Mouse (Mus musculus) midbrain, embryonic 11.5 days (tissue): Measurements from ENCODE around the gene Arhgap44. TPM values are rescaled to one million over a fixed set of nuclear protein-coding genes. Genes with fewer than 3 reads are reported as not detected.

Experiments used
- ATAC-seq: fragments of 200-750 bp; cut with Nextera tagmentation; 2 replicates; pipeline ENCODE4 v1.8.0; 2017; ENCODE audit warnings: moderate TSS enrichment, moderate library complexity; ENCODE audit not compliant: low FRiP score
- DNase-seq: peaks from one replicate; pipeline ENCODE4 v3.0.0; 2015; ENCODE audit warnings: low spot score; ENCODE audit errors: missing footprints
- H3K27ac ChIP-seq: fragments of 300-500 bp; sonication (generic); 2 replicates; pipeline ENCODE4 v1.5.1; 2014; ENCODE audit warnings: low read depth, low read length
- H3K27me3 ChIP-seq: fragments of 300-500 bp; sonication (generic); 2 replicates; pipeline ENCODE4 v1.6.1; 2014; ENCODE audit warnings: mild to moderate bottlenecking, low read length, moderate library complexity, mixed read lengths; ENCODE audit not compliant: control insufficient read depth, insufficient read depth
- H3K36me3 ChIP-seq: fragments of 300-500 bp; sonication (generic); 2 replicates; pipeline ENCODE4 v1.6.1; 2014; ENCODE audit warnings: mild to moderate bottlenecking, low read length, moderate library complexity, mixed read lengths; ENCODE audit not compliant: control insufficient read depth, insufficient read depth
- H3K4me1 ChIP-seq: fragments of 300-500 bp; sonication (generic); 2 replicates; pipeline ENCODE4 v1.6.1; 2014; ENCODE audit warnings: low read length; ENCODE audit not compliant: control insufficient read depth, insufficient read depth
- H3K4me2 ChIP-seq: fragments of 300-500 bp; sonication (generic); 2 replicates; pipeline ENCODE4 v1.6.1; 2014; ENCODE audit warnings: mild to moderate bottlenecking, moderate library complexity
- H3K4me3 ChIP-seq: fragments of 300-500 bp; sonication (generic); 2 replicates; pipeline ENCODE4 v1.5.1; 2014; ENCODE audit warnings: low read depth, low read length
- H3K9ac ChIP-seq: fragments of 300-500 bp; sonication (generic); 2 replicates; pipeline ENCODE4 v1.6.1; 2014; ENCODE audit warnings: low read length
- H3K9me3 ChIP-seq: fragments of 300-500 bp; sonication (generic); 2 replicates; pipeline ENCODE4 v1.6.1; 2016; ENCODE audit warnings: low read length; ENCODE audit not compliant: control insufficient read depth
- WGBS: fragments of 180-500 bp; shearing (Covaris S2); extraction: QIAGEN DNeasy Blood & Tissue Kit; methylation state at CpG from one replicate; pipeline ENCODE4 v1.1.7; 2014; 5-methylcytosine and 5-hydroxymethylcytosine counted together
- polyA plus RNA-seq: library from polyadenylated mRNA; unstranded; fragments of >200 nt; fragmentation: Nextera tagmentation; extraction: Ambion mirVana; gene quantifications from 2 replicates; pipeline ENCODE4 v1.2.1, GENCODE M21; 2014

Gene Arhgap44
- polyA plus RNA-seq, 1 experiment from 2014 or later, result 4.9 TPM

DNA sequence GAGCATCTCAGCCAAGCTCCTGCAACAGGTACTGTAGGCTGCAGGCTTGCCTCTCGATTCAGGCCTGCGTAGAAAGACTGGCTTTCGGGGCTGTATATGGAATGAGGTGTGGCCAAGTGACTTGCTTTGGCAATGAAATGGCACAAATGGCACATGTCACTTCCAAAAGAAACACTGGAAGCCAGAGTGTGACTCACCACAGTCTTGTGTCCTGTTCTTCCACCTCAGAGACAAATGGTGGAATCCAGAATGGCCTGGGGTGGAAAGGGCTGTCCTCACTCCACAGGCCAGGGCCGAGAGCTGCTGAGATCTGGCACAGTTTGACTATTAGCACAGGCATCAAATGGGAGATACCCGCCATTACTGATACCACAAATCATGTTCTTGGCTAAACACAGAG, 9.8 kb downstream of the Arhgap44 start:
- no peaks in the 10 kb centered on the region for H3K4me1 ChIP-seq

DNA sequence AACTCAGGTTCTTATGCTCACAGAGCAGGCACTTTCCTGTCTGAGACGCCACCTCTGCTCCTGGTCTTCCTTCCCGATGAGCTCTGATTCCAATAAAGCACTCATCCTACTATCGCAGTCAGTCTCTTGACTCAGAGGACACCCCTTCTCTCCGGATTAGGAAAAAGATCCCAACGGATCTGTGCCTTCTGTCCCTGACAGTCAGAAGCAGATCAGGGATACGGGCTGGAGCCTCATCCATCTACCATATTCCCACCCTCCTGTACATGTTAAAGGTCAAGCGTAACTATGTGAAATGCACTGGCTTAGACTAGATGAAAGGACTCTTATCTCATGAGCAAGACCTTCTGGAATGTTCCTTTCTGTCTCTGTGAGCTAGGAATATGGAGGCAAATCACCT, 14.3 kb downstream of the Arhgap44 start:
- Histone ChIP-seq H3K4me2 (no peak overlapping the region), H3K4me1 (no peaks in the 10 kb centered on the region), H3K27me3 (no peaks in the 10 kb centered on the region), H3K9me3 (no peaks in the 10 kb centered on the region), H3K36me3 (no peaks in the 10 kb centered on the region), H3K4me3 (no peak overlapping the region), H3K9ac (no peak overlapping the region), H3K27ac (no peak overlapping the region)
- DNase-seq (no peak), ATAC-seq (no peak)
- WGBS, result 90% methylated on average over 7 of the region's 7 CpGs

More for the DNA sequence above, 9.8 kb downstream of the Arhgap44 start:
- Histone ChIP-seq H3K9ac (no peak overlapping the region), H3K4me2 (no peak overlapping the region), H3K36me3 (no peaks in the 10 kb centered on the region), H3K27ac (no peak overlapping the region), H3K9me3 (no peaks in the 10 kb centered on the region), H3K27me3 (no peaks in the 10 kb centered on the region), H3K4me3 (no peak overlapping the region)
- WGBS, result 91% methylated on average over 5 of the region's 5 CpGs
- DNase-seq (no peak), ATAC-seq (no peak)

DNA sequence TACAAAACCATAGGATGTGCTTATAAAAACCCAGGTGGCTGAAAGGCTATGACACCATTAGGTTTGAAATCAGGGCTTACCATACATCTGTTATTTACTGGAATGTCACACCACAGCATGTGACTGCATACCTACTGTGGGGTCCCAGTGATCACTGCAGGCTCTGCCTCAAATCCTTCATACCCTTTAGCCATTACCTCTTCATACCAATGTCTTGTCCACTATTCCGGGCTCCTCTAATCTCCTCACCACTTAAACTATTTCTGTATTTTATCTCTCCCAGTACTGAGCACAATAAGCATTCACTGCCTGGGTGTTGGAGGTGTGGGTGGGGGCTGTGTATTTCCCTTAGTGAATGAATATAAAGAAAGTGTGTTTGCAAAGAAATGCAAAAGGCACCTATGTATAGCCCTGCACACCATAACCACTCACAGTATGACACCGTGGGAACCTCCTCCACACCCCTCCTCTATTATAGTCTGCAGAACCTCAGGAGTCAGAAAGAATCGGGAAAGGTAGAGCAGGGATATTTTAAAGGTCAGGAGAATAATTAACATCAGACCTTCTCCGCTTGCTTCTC, 19.8 kb downstream of the Arhgap44 start:
- ATAC-seq (no peak), DNase-seq (no peak)
- H3K4me1 ChIP-seq, result no peaks in the 10 kb centered on the region
- no peaks in the 10 kb centered on the region for H3K36me3 ChIP-seq
- H3K4me2 ChIP-seq, result no peak overlapping the region
- no peak overlapping the region for H3K27ac ChIP-seq
- no peak overlapping the region for H3K9ac ChIP-seq
- no peak overlapping the region for H3K4me3 ChIP-seq
- no peaks in the 10 kb centered on the region for H3K27me3 ChIP-seq
- 84% methylated on average over 4 of the region's 4 CpGs for WGBS
- H3K9me3 ChIP-seq, result no peaks in the 10 kb centered on the region

DNA sequence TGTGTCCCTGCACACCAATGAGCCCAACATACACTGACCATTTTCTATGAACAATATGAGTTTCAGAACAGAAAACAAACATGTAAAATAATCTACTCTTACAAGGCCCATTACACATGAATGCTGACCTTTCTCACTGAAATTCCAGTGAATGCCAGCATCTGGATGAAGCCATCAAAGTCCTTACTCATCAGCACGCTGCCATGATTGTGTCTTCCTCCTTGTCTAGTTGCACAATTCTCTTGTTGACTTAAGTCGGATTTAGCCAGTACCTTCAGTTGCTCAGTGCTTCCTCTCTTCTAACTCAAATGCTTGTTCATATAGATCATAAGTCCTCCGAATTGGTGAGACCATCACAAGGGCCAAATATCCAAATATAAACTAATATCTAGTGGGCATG, 23.7 kb downstream of the Arhgap44 start:
- Histone ChIP-seq H3K9ac (no peak overlapping the region), H3K4me1 (no peaks in the 10 kb centered on the region; the same call in 1 of the 2 replicates), H3K4me2 (no peak overlapping the region), H3K4me3 (no peak overlapping the region), H3K27ac (no peak overlapping the region), H3K36me3 (no peaks in the 10 kb centered on the region), H3K9me3 (no peaks in the 10 kb centered on the region), H3K27me3 (no peaks in the 10 kb centered on the region)
- DNase-seq (no peak), ATAC-seq (no peak)
- WGBS, result 89% methylated on average over 3 of the region's 3 CpGs

DNA sequence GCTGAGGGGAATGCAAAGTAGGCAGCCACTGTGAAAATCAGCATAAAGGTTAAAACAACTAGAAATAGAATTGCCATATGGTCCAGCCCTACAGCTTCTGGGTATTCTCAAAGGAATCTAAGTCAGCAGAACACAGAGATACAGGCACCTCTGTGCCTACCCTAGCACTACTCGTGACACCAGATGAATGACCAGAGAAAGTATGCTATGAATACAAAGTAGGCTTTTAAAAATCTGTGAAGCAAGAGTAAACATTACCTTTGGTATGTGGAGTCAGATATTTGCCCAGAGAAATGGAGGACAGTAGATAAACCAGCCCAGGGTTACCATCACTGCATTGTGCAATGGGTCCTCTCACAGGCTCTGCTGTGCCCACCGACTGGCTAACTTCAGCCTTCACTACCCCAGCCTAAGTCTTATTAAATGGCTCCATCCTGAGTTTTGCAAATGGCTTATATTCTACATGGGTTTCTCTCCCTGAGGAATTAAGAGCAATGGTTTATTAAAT, 25.6 kb downstream of the Arhgap44 start:
- Histone ChIP-seq H3K9me3 (no peaks in the 10 kb centered on the region), H3K27ac (no peak overlapping the region), H3K27me3 (no peaks in the 10 kb centered on the region), H3K4me2 (no peak overlapping the region), H3K36me3 (no peaks in the 10 kb centered on the region), H3K4me1 (no peaks in the 10 kb centered on the region; the same call in 1 of the 2 replicates), H3K4me3 (no peak overlapping the region), H3K9ac (no peak overlapping the region)
- DNase-seq, result no peak
- no peak for ATAC-seq
- WGBS, result 79% methylated on average over 2 of the region's 2 CpGs

- Histone ChIP-seq H3K9me3 (no peaks in the 10 kb centered on the region), H3K4me2 (no peak overlapping the region), H3K27me3 (no peaks in the 10 kb centered on the region), H3K4me3 (no peak overlapping the region), H3K4me1 (no peaks in the 10 kb centered on the region; the same call in 1 of the 2 replicates), H3K9ac (no peak overlapping the region), H3K27ac (no peak overlapping the region), H3K36me3 (no peaks in the 10 kb centered on the region)
- 90% methylated on average over 8 of the region's 8 CpGs for whole genome bisulfite sequencing
- no peak for ATAC-seq
- DNase-seq, result no peak
Observed at GRCm38 (mm10) chr11:65135251-65135739, 27.5 kb downstream of the Arhgap44 start.

DNA sequence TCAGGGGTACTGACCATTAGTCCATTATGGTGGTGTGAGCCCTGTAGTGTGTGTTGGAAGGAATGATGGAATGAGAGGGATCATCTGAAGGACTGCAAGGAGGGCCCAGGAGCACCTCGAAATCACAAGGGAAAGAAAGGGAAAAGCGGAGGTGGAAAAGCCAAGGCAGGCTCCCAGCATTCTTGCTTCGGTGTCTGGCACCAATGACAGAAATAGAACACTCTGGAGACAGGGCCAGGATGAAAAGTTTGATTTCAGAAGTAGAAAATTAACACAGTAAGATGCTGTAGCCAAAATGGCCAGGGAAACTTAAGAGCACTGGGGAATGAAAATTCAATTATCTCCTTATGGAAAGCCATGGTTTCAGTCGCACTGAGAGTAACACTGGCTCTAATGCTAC, 29.1 kb downstream of the Arhgap44 start:
- no peaks in the 10 kb centered on the region for H3K36me3 ChIP-seq
- H3K9me3 ChIP-seq, result no peaks in the 10 kb centered on the region
- H3K4me2 ChIP-seq, result no peak overlapping the region
- no peak overlapping the region for H3K9ac ChIP-seq
- no peaks in the 10 kb centered on the region for H3K27me3 ChIP-seq
- 84% methylated on average over 4 of the region's 4 CpGs for WGBS
- DNase-seq (no peak), ATAC-seq (no peak)
- H3K27ac ChIP-seq, result no peak overlapping the region
- no peak overlapping the region for H3K4me3 ChIP-seq
- no peaks in the 10 kb centered on the region; the same call in 1 of the 2 replicates for H3K4me1 ChIP-seq

GRCm38 (mm10) chr11:65129110-65129509, 33.7 kb downstream of the Arhgap44 start:
- Histone ChIP-seq H3K27ac (no peak overlapping the region), H3K4me3 (no peak overlapping the region), H3K4me1 (peaks cover 12% of the 10 kb centered on the region), H3K27me3 (no peaks in the 10 kb centered on the region), H3K9ac (no peak overlapping the region), H3K9me3 (no peaks in the 10 kb centered on the region), H3K4me2 (no peak overlapping the region), H3K36me3 (no peaks in the 10 kb centered on the region)
- DNase-seq (no peak), ATAC-seq (no peak)
- WGBS, result 80% methylated on average over 4 of the region's 4 CpGs

GRCm38 (mm10) chr11:65128666-65129065, 34.1 kb downstream of the Arhgap44 start:
- DNase-seq (no peak), ATAC-seq (no peak)
- Histone ChIP-seq H3K27me3 (no peaks in the 10 kb centered on the region), H3K9me3 (no peaks in the 10 kb centered on the region), H3K36me3 (no peaks in the 10 kb centered on the region), H3K27ac (no peak overlapping the region), H3K4me3 (no peak overlapping the region), H3K4me2 (no peak overlapping the region), H3K9ac (no peak overlapping the region), H3K4me1 (peaks cover 12% of the 10 kb centered on the region)
- 87% methylated on average over 4 of the region's 4 CpGs for WGBS
